Mouse (Mus musculus) E14TG2a.4 (cell line): ENCODE measurements around the gene Gm49387.

Experiments
- CTCF ChIP-seq: conservative IDR thresholded peaks from 2 replicates; pipeline ENCODE4 v1.5.1; 2014; ENCODE audit warnings: low read length
- NANOG ChIP-seq: IDR thresholded peaks from 2 replicates; pipeline ENCODE4 v1.6.1; 2014; ENCODE audit warnings: borderline replicate concordance, low read length, mixed read lengths
- POU5F1 ChIP-seq: IDR thresholded peaks from 2 replicates; pipeline ENCODE4 v1.6.1; 2014; ENCODE audit warnings: low read length, borderline replicate concordance

- TF ChIP-seq CTCF (no peak), POU5F1 (no peak), NANOG (no peak)
These were observed 62.5 kb downstream of the Gm49387 start for GRCm38 (mm10) chr14:31577966-31578735.
